Mouse (Mus musculus): Measurements from ENCODE around the gene Traf2.

The Traf2 gene

GRCm38 (mm10) chr2:25546811-25547491, at the start of gene Traf2:
Gene Traf2 (minus strand): TSS chr2:25546940.
- peak; percentile 99 for DNase-seq (ENCODE audit: low spot score in 2 of 2)

- no peak for DNase-seq (ENCODE audit: low spot score in 2 of 2)
These were observed 45.1 kb upstream of the Traf2 start for GRCm38 (mm10) chr2:25591863-25592262.

GRCm38 (mm10) chr2:25588227-25588907, 41.6 kb upstream of the Traf2 start:
- DNase-seq (ENCODE audit: low spot score in 2 of 2) = no peak

GRCm38 (mm10) chr2:25587290-25587689, 40.5 kb upstream of the Traf2 start:
- no peak for DNase-seq (ENCODE audit: low spot score in 2 of 2)

GRCm38 (mm10) chr2:25585601-25586000, 38.9 kb upstream of the Traf2 start:
- DNase-seq (ENCODE audit: low spot score in 2 of 2) = no peak

- no peak for DNase-seq (ENCODE audit: low spot score in 2 of 2)
These were observed 38.1 kb upstream of the Traf2 start for GRCm38 (mm10) chr2:25584856-25585255.

GRCm38 (mm10) chr2:25584152-25584551, 37.4 kb upstream of the Traf2 start:
- DNase-seq (ENCODE audit: low spot score in 2 of 2) = no peak

- no peak for DNase-seq (ENCODE audit: low spot score in 2 of 2)
These were observed 36.8 kb upstream of the Traf2 start for GRCm38 (mm10) chr2:25583571-25583970.

GRCm38 (mm10) chr2:25583120-25583481, 36.4 kb upstream of the Traf2 start:
- DNase-seq (ENCODE audit: low spot score in 2 of 2) = no peak

- peak; percentile 89 to 91 for DNase-seq (ENCODE audit: low spot score in 2 of 2)
These were observed 35.9 kb upstream of the Traf2 start for GRCm38 (mm10) chr2:25582466-25583119.

- DNase-seq (ENCODE audit: low spot score in 2 of 2) = no peak
These were observed 35.2 kb upstream of the Traf2 start for GRCm38 (mm10) chr2:25581901-25582301.

GRCm38 (mm10) chr2:25581294-25581864, 34.6 kb upstream of the Traf2 start, which contains the start of gene Ajm1:
Gene Ajm1 (minus strand): TSS chr2:25581757.
- DNase-seq (ENCODE audit: low spot score in 2 of 2) = peak in 1 of 2 experiments; percentile 73

GRCm38 (mm10) chr2:25580621-25581101, 33.9 kb upstream of the Traf2 start:
- no peak for DNase-seq (ENCODE audit: low spot score in 2 of 2)

- DNase-seq (ENCODE audit: low spot score in 2 of 2) = no peak
These were observed 33.2 kb upstream of the Traf2 start for GRCm38 (mm10) chr2:25579737-25580460.

- DNase-seq (ENCODE audit: low spot score in 2 of 2) = no peak
These were observed 32.3 kb upstream of the Traf2 start for GRCm38 (mm10) chr2:25578796-25579736.

GRCm38 (mm10) chr2:25577951-25578795, 31.4 kb upstream of the Traf2 start:
- DNase-seq (ENCODE audit: low spot score in 2 of 2) = no peak

GRCm38 (mm10) chr2:25576965-25577891, 30.5 kb upstream of the Traf2 start:
- DNase-seq (ENCODE audit: low spot score in 2 of 2) = no peak
